Mouse (Mus musculus) CH12.LX (cell line): ENCODE measurements around the gene Ears2.

Experiments used
- CHD1 ChIP-seq: IDR thresholded peaks from 2 replicates; pipeline ENCODE4 v1.6.1; 2012; ENCODE audit warnings: low read depth, low read length, improper control_type of control experiment, inconsistent platforms
- CTCF ChIP-seq, 2 experiments: IDR thresholded peaks in 1 of 2; conservative IDR thresholded peaks in 1 of 2; 2 replicates each; pipeline ENCODE4 v1.5.1; 2011 to 2012; ENCODE audit warnings: low read depth in 2 of 2, low read length in 2 of 2, improper control_type of control experiment in 1 of 2, inconsistent platforms in 1 of 2, mild to moderate bottlenecking in 1 of 2, moderate library complexity in 1 of 2
- E2F4 ChIP-seq: IDR thresholded peaks from 2 replicates; pipeline ENCODE4 v1.6.1; 2011; ENCODE audit warnings: low read depth, low read length, improper control_type of control experiment; ENCODE audit not compliant: insufficient replicate concordance
- EP300 ChIP-seq: IDR thresholded peaks from 2 replicates; pipeline ENCODE4 v1.6.1; 2011; ENCODE audit warnings: low read length, improper control_type of control experiment
- GABPA ChIP-seq: IDR thresholded peaks from 2 replicates; pipeline ENCODE4 v1.6.1; 2012; ENCODE audit warnings: low read depth, low read length, improper control_type of control experiment, inconsistent platforms; ENCODE audit not compliant: insufficient replicate concordance
- KAT2A ChIP-seq: IDR thresholded peaks from 2 replicates; pipeline ENCODE4 v1.6.1; 2012; ENCODE audit warnings: low read length, improper control_type of control experiment, inconsistent platforms; ENCODE audit not compliant: insufficient replicate concordance
- MEF2A ChIP-seq: IDR thresholded peaks from 2 replicates; pipeline ENCODE4 v1.6.1; 2014; ENCODE audit warnings: low read depth, mild to moderate bottlenecking, inconsistent platforms, low read length, improper control_type of control experiment, borderline replicate concordance
- MXI1 ChIP-seq: IDR thresholded peaks from 2 replicates; pipeline ENCODE4 v1.6.1; 2011; ENCODE audit warnings: mild to moderate bottlenecking, low read depth, low read length, improper control_type of control experiment
- MYC ChIP-seq: IDR thresholded peaks from 2 replicates; pipeline ENCODE4 v1.6.1; 2011; ENCODE audit warnings: low read depth, mild to moderate bottlenecking, improper control_type of control experiment, low read length
- POLR2A ChIP-seq: IDR thresholded peaks from 2 replicates; pipeline ENCODE4 v1.6.1; 2011; ENCODE audit warnings: low read depth, mild to moderate bottlenecking, improper control_type of control experiment, low read length
- SIN3A ChIP-seq: IDR thresholded peaks from 2 replicates; pipeline ENCODE4 v1.6.1; 2012; ENCODE audit warnings: low read length, improper control_type of control experiment, inconsistent platforms
- SMC3 ChIP-seq: IDR thresholded peaks from 2 replicates; pipeline ENCODE4 v1.6.1; 2011; ENCODE audit warnings: low read depth, low read length, improper control_type of control experiment
- TCF12 ChIP-seq: IDR thresholded peaks from 2 replicates; pipeline ENCODE4 v1.6.1; 2014; ENCODE audit warnings: low read depth, mild to moderate bottlenecking, inconsistent platforms, low read length, improper control_type of control experiment
- USF1 ChIP-seq: IDR thresholded peaks from 2 replicates; pipeline ENCODE4 v1.6.1; 2014; ENCODE audit warnings: low read depth, mild to moderate bottlenecking, inconsistent platforms, low read length, improper control_type of control experiment

DNA sequence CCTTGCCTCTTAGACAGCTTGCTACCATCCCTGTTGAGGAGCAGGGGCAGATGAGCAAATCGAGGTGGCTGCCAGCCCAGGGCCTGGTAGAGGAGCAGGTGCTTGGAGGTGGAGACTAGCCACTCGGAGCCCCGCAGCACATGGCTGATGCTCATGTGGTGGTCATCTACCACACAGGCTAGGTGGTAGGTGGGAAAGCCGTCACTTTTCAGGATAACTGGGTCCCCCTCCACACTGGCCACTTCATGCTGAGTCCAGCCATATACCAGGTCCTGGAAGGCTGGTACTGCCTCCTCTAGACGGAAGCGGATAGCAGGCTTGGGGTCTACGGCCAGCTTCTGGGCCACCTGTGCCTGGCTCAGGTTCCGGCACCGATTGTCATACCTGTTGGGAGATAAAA lies 18.9 kb downstream of the Ears2 start:
- no peak for TF ChIP-seq GABPA
- TF ChIP-seq MXI1: no peak
- no peak for TF ChIP-seq POLR2A
- no peak for TF ChIP-seq USF1
- no peak for TF ChIP-seq CTCF (conservative IDR thresholded peaks at IDR 0.05 in 1 of 2, IDR thresholded peaks at IDR 0.05 in 1 of 2; ENCODE audit: low read depth in 2 of 2, low read length in 2 of 2)
- no peak for TF ChIP-seq E2F4
- no peak for TF ChIP-seq SMC3
- TF ChIP-seq SIN3A: no peak
- no peak for TF ChIP-seq EP300
- no peak for TF ChIP-seq MEF2A
- TF ChIP-seq MYC: no peak
- no peak for TF ChIP-seq KAT2A
- TF ChIP-seq TCF12: no peak
- TF ChIP-seq CHD1: no peak
